Mouse (Mus musculus): ENCODE results near the gene Nav2.

The Nav2 gene

GRCm38 (mm10) chr7:49409265-49409664, 500.7 kb downstream of the Nav2 start:
- no peak for DNase-seq (ENCODE audit: low spot score)

- DNase-seq (ENCODE audit: low spot score): no peak
Measured at GRCm38 (mm10) chr7:49410188-49410587, 501.7 kb downstream of the Nav2 start.

GRCm38 (mm10) chr7:49410892-49411291, 502.4 kb downstream of the Nav2 start:
- DNase-seq (ENCODE audit: low spot score): no peak

- DNase-seq (ENCODE audit: low spot score): no peak
Measured at GRCm38 (mm10) chr7:49411803-49412202, 503.3 kb downstream of the Nav2 start.

- DNase-seq (ENCODE audit: low spot score): no peak
Measured at GRCm38 (mm10) chr7:49415131-49415530, 506.6 kb downstream of the Nav2 start.

- DNase-seq (ENCODE audit: low spot score): no peak
Measured at GRCm38 (mm10) chr7:49415716-49416115, 507.2 kb downstream of the Nav2 start.

- DNase-seq (ENCODE audit: low spot score): no peak
Measured at GRCm38 (mm10) chr7:49418841-49419240, 510.3 kb downstream of the Nav2 start.

- no peak for DNase-seq (ENCODE audit: low spot score)
Measured at GRCm38 (mm10) chr7:49420139-49420802, 511.8 kb downstream of the Nav2 start.

GRCm38 (mm10) chr7:49421261-49421660, 512.7 kb downstream of the Nav2 start:
- no peak for DNase-seq (ENCODE audit: low spot score)

- DNase-seq (ENCODE audit: low spot score): no peak
Measured at GRCm38 (mm10) chr7:49423943-49424342, 515.4 kb downstream of the Nav2 start.

GRCm38 (mm10) chr7:49426060-49426459, 517.5 kb downstream of the Nav2 start:
- no peak for DNase-seq (ENCODE audit: low spot score)

GRCm38 (mm10) chr7:49427843-49428242, 519.3 kb downstream of the Nav2 start:
- DNase-seq (ENCODE audit: low spot score): no peak

GRCm38 (mm10) chr7:49428947-49429346, 520.4 kb downstream of the Nav2 start:
- peak; percentile 28 for DNase-seq (ENCODE audit: low spot score)

GRCm38 (mm10) chr7:49430808-49431207, 522.3 kb downstream of the Nav2 start:
- DNase-seq (ENCODE audit: low spot score): no peak

GRCm38 (mm10) chr7:49433945-49434344, 525.4 kb downstream of the Nav2 start:
- DNase-seq (ENCODE audit: low spot score): no peak

- no peak for DNase-seq (ENCODE audit: low spot score)
Measured at GRCm38 (mm10) chr7:49436492-49436891, 528.0 kb downstream of the Nav2 start.

- DNase-seq (ENCODE audit: low spot score): no peak
Measured at GRCm38 (mm10) chr7:49437901-49438300, 529.4 kb downstream of the Nav2 start.

GRCm38 (mm10) chr7:49439136-49439535, 530.6 kb downstream of the Nav2 start:
- no peak for DNase-seq (ENCODE audit: low spot score)

- DNase-seq (ENCODE audit: low spot score): no peak
Measured at GRCm38 (mm10) chr7:49440333-49440969, 531.9 kb downstream of the Nav2 start.

- no peak for DNase-seq (ENCODE audit: low spot score)
Measured at GRCm38 (mm10) chr7:49442174-49442573, 533.7 kb downstream of the Nav2 start.

- DNase-seq (ENCODE audit: low spot score): no peak
Measured at GRCm38 (mm10) chr7:49448580-49448979, 540.1 kb downstream of the Nav2 start.

GRCm38 (mm10) chr7:49450261-49451141, 542.0 kb downstream of the Nav2 start:
- DNase-seq (ENCODE audit: low spot score): no peak

- DNase-seq (ENCODE audit: low spot score): no peak
Measured at GRCm38 (mm10) chr7:49451240-49451639, 542.7 kb downstream of the Nav2 start.

Data from testis, postnatal 14 days (tissue).